Mouse (Mus musculus): ENCODE results near the gene Tmem92. TPM values are rescaled to one million over a fixed set of nuclear protein-coding genes. Genes with fewer than 3 reads are reported as not detected.
A peak's percentile ranks its signal among the peaks of the same experiment; 100 is the strongest.
"Not testable (repeated sequence)": the region's sequence is repeated elsewhere in the genome, so short reads cannot be mapped to it uniquely, and the experiment has no call there.

Tmem92 gene
- 0.30 TPM in 1 of 2 replicates, not detected in the other for polyA plus RNA-seq (2011; ENCODE audit: insufficient read depth, insufficient read length, low read depth, missing spikeins)

- Histone ChIP-seq H3K27me3 (ENCODE audit: control insufficient read depth, insufficient read depth, low read length, poor library complexity, severe bottlenecking) (no peaks in the 10 kb centered on the region), H3K36me3 (ENCODE audit: control insufficient read depth, insufficient read depth, low read length, poor library complexity, severe bottlenecking) (no peaks in the 10 kb centered on the region), H3K27ac (ENCODE audit: insufficient read depth, low read length) (no peak within 1 kb of the TSS), H3K4me3 (ENCODE audit: low read depth, low read length) (no peak within 1 kb of the TSS), H3K9me3 (replicated peaks; ENCODE audit: control insufficient read depth, insufficient read depth, low read length, poor library complexity, severe bottlenecking) (no peaks in the 10 kb centered on the region), H3K4me1 (ENCODE audit: control insufficient read depth, insufficient read depth, low read length) (no peaks in the 10 kb centered on the region), H3K9ac (ENCODE audit: low read depth, poor library complexity, severe bottlenecking) (no peak within 1 kb of the TSS)
- TF ChIP-seq EP300 (IDR thresholded peaks at IDR 0.05; ENCODE audit: insufficient read depth, low read depth, low read length) (no peak), POLR2A (IDR thresholded peaks at IDR 0.05; ENCODE audit: insufficient read depth, low read length) (no peak), CTCF (IDR thresholded peaks at IDR 0.05; ENCODE audit: low read depth, low read length) (no peak)
Measured at GRCm38 (mm10) chr11:94782603-94783002, at the start of gene Tmem92. TSS of gene Tmem92 (minus strand) at chr11:94782703.

- H3K27ac ChIP-seq (ENCODE audit: insufficient read depth, low read length) = no peak overlapping the region
- no peak overlapping the region for H3K9ac ChIP-seq (ENCODE audit: low read depth, poor library complexity, severe bottlenecking)
- H3K9me3 ChIP-seq (replicated peaks; ENCODE audit: control insufficient read depth, insufficient read depth, low read length, poor library complexity, severe bottlenecking) = no peaks in the 10 kb centered on the region
- H3K36me3 ChIP-seq (ENCODE audit: control insufficient read depth, insufficient read depth, low read length, poor library complexity, severe bottlenecking) = no peaks in the 10 kb centered on the region
- no peak overlapping the region for H3K4me3 ChIP-seq (ENCODE audit: low read depth, low read length)
- no peaks in the 10 kb centered on the region for H3K27me3 ChIP-seq (ENCODE audit: control insufficient read depth, insufficient read depth, low read length, poor library complexity, severe bottlenecking)
- no peaks in the 10 kb centered on the region for H3K4me1 ChIP-seq (ENCODE audit: control insufficient read depth, insufficient read depth, low read length)
- no peak for TF ChIP-seq EP300 (IDR thresholded peaks at IDR 0.05; ENCODE audit: insufficient read depth, low read depth, low read length)
- TF ChIP-seq CTCF (IDR thresholded peaks at IDR 0.05; ENCODE audit: low read depth, low read length) = no peak
- no peak for TF ChIP-seq POLR2A (IDR thresholded peaks at IDR 0.05; ENCODE audit: insufficient read depth, low read length)
Measured at GRCm38 (mm10) chr11:94828966-94829365, 46.5 kb upstream of the Tmem92 start.

DNA sequence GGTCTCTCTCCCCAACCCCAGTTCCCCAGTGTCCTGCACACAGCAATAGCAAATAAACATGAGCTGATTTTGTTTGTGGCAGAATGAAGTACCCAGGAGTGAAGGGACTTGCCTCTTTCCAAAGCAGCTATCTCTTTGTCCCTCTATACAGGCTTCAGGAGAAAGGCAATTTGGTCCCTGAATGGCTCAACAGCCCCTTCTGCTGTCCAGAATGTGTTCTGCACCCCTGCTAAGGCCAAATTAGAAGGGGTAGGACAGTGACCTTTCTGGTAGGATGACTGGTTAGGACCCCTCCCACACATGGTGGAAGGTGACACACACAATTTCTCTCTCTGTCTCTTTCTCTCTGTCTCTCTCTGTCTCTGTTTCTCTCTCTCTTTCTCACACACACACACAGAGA, 36.9 kb upstream of the Tmem92 start:
- H3K9ac ChIP-seq (ENCODE audit: low read depth, poor library complexity, severe bottlenecking); H3K9me3 ChIP-seq (replicated peaks; ENCODE audit: control insufficient read depth, insufficient read depth, low read length, poor library complexity, severe bottlenecking); H3K27me3 ChIP-seq (ENCODE audit: control insufficient read depth, insufficient read depth, low read length, poor library complexity, severe bottlenecking); H3K36me3 ChIP-seq (ENCODE audit: control insufficient read depth, insufficient read depth, low read length, poor library complexity, severe bottlenecking); H3K27ac ChIP-seq (ENCODE audit: insufficient read depth, low read length); H3K4me3 ChIP-seq (ENCODE audit: low read depth, low read length); H3K4me1 ChIP-seq (ENCODE audit: control insufficient read depth, insufficient read depth, low read length): not testable (repeated sequence)
- TF ChIP-seq CTCF (IDR thresholded peaks at IDR 0.05; ENCODE audit: low read depth, low read length) = peak; percentile 33

DNA sequence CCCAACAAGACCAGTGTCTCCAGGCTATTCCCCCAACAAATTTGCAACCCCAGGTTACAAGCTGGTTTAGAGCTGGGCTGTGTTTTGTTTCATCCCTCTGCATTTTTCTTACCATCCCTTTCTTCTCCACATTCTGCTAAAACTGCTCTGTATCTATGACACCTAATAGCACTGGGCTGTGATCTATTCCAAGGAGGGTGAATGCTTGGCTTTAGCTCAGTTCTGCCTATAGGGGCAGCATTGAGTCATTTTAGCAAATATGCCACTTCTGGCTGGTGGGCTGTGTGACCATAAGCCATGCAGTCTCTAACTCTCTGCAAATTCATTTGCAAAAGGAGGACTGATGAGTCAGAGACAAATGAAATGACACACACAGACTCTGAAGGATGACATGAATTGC, 36.4 kb upstream of the Tmem92 start:
- not testable (repeated sequence) for H3K9me3 ChIP-seq (replicated peaks; ENCODE audit: control insufficient read depth, insufficient read depth, low read length, poor library complexity, severe bottlenecking); H3K27ac ChIP-seq (ENCODE audit: insufficient read depth, low read length); H3K9ac ChIP-seq (ENCODE audit: low read depth, poor library complexity, severe bottlenecking); H3K4me3 ChIP-seq (ENCODE audit: low read depth, low read length); H3K27me3 ChIP-seq (ENCODE audit: control insufficient read depth, insufficient read depth, low read length, poor library complexity, severe bottlenecking); H3K36me3 ChIP-seq (ENCODE audit: control insufficient read depth, insufficient read depth, low read length, poor library complexity, severe bottlenecking); H3K4me1 ChIP-seq (ENCODE audit: control insufficient read depth, insufficient read depth, low read length)

GRCm38 (mm10) chr11:94811537-94811936, 29.0 kb upstream of the Tmem92 start:
- not testable (repeated sequence) for H3K9me3 ChIP-seq (replicated peaks; ENCODE audit: control insufficient read depth, insufficient read depth, low read length, poor library complexity, severe bottlenecking); H3K9ac ChIP-seq (ENCODE audit: low read depth, poor library complexity, severe bottlenecking); H3K4me3 ChIP-seq (ENCODE audit: low read depth, low read length); H3K27ac ChIP-seq (ENCODE audit: insufficient read depth, low read length); H3K4me1 ChIP-seq (ENCODE audit: control insufficient read depth, insufficient read depth, low read length); H3K27me3 ChIP-seq (ENCODE audit: control insufficient read depth, insufficient read depth, low read length, poor library complexity, severe bottlenecking); H3K36me3 ChIP-seq (ENCODE audit: control insufficient read depth, insufficient read depth, low read length, poor library complexity, severe bottlenecking)

DNA sequence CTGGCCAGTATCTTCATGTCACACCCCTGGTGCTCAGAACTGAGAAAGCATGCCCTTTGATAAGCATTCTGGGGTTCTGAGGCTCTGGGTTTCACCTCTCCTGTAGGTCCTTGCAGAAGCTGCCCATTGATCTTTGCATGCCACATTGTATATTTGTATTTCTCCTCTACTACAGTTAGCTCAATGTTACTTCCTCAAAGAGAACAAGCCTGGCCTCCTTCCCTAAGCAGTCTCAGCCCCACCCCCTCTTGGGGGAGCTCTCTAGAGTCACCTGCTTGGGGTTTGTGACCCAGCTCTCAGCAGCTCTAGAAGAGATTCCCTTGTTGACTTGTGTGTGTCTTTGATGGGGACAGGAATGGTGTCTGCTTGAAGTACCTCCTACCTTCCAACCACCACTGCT, 9.2 kb upstream of the Tmem92 start:
- no peak overlapping the region for H3K9ac ChIP-seq (ENCODE audit: low read depth, poor library complexity, severe bottlenecking)
- H3K27ac ChIP-seq (ENCODE audit: insufficient read depth, low read length) = no peak overlapping the region
- H3K36me3 ChIP-seq (ENCODE audit: control insufficient read depth, insufficient read depth, low read length, poor library complexity, severe bottlenecking) = no peaks in the 10 kb centered on the region
- H3K9me3 ChIP-seq (replicated peaks; ENCODE audit: control insufficient read depth, insufficient read depth, low read length, poor library complexity, severe bottlenecking) = no peaks in the 10 kb centered on the region
- H3K27me3 ChIP-seq (ENCODE audit: control insufficient read depth, insufficient read depth, low read length, poor library complexity, severe bottlenecking) = peaks cover 1% of the 10 kb centered on the region; the same call in 1 of the 2 replicates
- no peaks in the 10 kb centered on the region for H3K4me1 ChIP-seq (ENCODE audit: control insufficient read depth, insufficient read depth, low read length)
- H3K4me3 ChIP-seq (ENCODE audit: low read depth, low read length) = no peak overlapping the region
- TF ChIP-seq CTCF (IDR thresholded peaks at IDR 0.05; ENCODE audit: low read depth, low read length) (no peak), EP300 (IDR thresholded peaks at IDR 0.05; ENCODE audit: insufficient read depth, low read depth, low read length) (no peak), POLR2A (IDR thresholded peaks at IDR 0.05; ENCODE audit: insufficient read depth, low read length) (no peak)

GRCm38 (mm10) chr11:94785247-94785646, 2.7 kb upstream of the Tmem92 start:
- no peaks in the 10 kb centered on the region for H3K27me3 ChIP-seq (ENCODE audit: control insufficient read depth, insufficient read depth, low read length, poor library complexity, severe bottlenecking)
- H3K9ac ChIP-seq (ENCODE audit: low read depth, poor library complexity, severe bottlenecking) = no peak overlapping the region
- H3K9me3 ChIP-seq (replicated peaks; ENCODE audit: control insufficient read depth, insufficient read depth, low read length, poor library complexity, severe bottlenecking) = no peaks in the 10 kb centered on the region
- H3K4me3 ChIP-seq (ENCODE audit: low read depth, low read length) = no peak overlapping the region
- no peaks in the 10 kb centered on the region for H3K4me1 ChIP-seq (ENCODE audit: control insufficient read depth, insufficient read depth, low read length)
- no peak overlapping the region for H3K27ac ChIP-seq (ENCODE audit: insufficient read depth, low read length)
- TF ChIP-seq CTCF (IDR thresholded peaks at IDR 0.05; ENCODE audit: low read depth, low read length) (peak; percentile 94), POLR2A (IDR thresholded peaks at IDR 0.05; ENCODE audit: insufficient read depth, low read length) (no peak)
- H3K36me3 ChIP-seq (ENCODE audit: control insufficient read depth, insufficient read depth, low read length, poor library complexity, severe bottlenecking) = no peaks in the 10 kb centered on the region

All from ES-Bruce4 (cell line).